Mouse (Mus musculus) embryonic facial prominence, embryonic 12.5 days (tissue): ENCODE results near the gene Smim4. TPM values are rescaled to one million over a fixed set of nuclear protein-coding genes. Genes with fewer than 3 reads are reported as not detected.

Experiments used
- ATAC-seq: fragments of 200-750 bp; cut with Nextera tagmentation; 2 replicates; pipeline ENCODE4 v1.8.0; 2017; ENCODE audit not compliant: insufficient number of reproducible peaks, insufficient read depth, low FRiP score, low TSS enrichment
- H3K27ac ChIP-seq: fragments of 300-500 bp; sonication (generic); 2 replicates; pipeline ENCODE4 v1.5.1; 2016; ENCODE audit warnings: mild to moderate bottlenecking
- H3K27me3 ChIP-seq: fragments of 300-500 bp; sonication (generic); 2 replicates; pipeline ENCODE4 v1.6.1; 2016; ENCODE audit warnings: mild to moderate bottlenecking, moderate library complexity
- H3K36me3 ChIP-seq: fragments of 300-500 bp; sonication (generic); 2 replicates; pipeline ENCODE4 v1.6.1; 2016; ENCODE audit warnings: mild to moderate bottlenecking
- H3K4me1 ChIP-seq: fragments of 300-500 bp; sonication (generic); 2 replicates; pipeline ENCODE4 v1.6.1; 2016
- H3K4me2 ChIP-seq: fragments of 300-500 bp; sonication (generic); replicated peaks from 2 replicates; pipeline ENCODE4 v1.6.1; 2016; ENCODE audit warnings: mild to moderate bottlenecking, moderate library complexity
- H3K4me3 ChIP-seq: fragments of 300-500 bp; sonication (generic); 2 replicates; pipeline ENCODE4 v1.5.1; 2016; ENCODE audit warnings: mild to moderate bottlenecking
- H3K9ac ChIP-seq: fragments of 300-500 bp; sonication (generic); 2 replicates; pipeline ENCODE4 v1.6.1; 2016; ENCODE audit warnings: mild to moderate bottlenecking, moderate library complexity
- H3K9me3 ChIP-seq: fragments of 300-500 bp; sonication (generic); 2 replicates; pipeline ENCODE4 v1.6.1; 2016; ENCODE audit warnings: mild to moderate bottlenecking, moderate library complexity
- WGBS: fragments of 180-500 bp; shearing (Covaris S2); methylation state at CpG from one replicate; pipeline ENCODE4 v1.1.7; 2016; 5-methylcytosine and 5-hydroxymethylcytosine counted together
- polyA plus RNA-seq: library from polyadenylated mRNA; unstranded; fragments of >200 nt; fragmentation: Nextera tagmentation; extraction: Ambion mirVana; gene quantifications from 2 replicates; pipeline ENCODE4 v1.2.1, GENCODE M21; 2016

Gene Smim4
- 59.1 and 64.8 TPM in 2 replicates for polyA plus RNA-seq

DNA sequence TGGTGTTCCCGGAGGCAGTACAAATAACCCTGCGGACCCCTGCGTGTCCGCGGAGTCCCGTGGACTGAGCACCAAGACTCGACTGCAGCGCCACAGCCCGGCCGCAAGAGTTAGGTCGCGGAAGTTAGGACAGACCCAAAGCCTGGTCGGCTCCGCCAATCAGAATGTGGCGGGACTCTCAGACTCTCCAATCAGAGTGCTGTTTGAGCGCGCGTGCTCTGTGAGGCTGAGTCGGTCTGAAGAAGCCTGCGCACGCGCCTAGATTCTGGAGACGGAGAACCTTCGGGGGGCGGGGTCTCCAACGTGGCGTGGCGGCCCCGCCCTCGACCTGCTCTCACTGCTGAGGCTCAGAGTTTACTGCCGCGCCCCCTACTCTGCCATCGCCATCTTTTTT, at the start of gene Smim4:
Gene Smim4 (minus strand): TSS at position 131 of the 394 bp plus-strand sequence.
- peaks cover 5% of the 10 kb centered on the region; the same call in 1 of the 2 replicates for H3K36me3 ChIP-seq
- under 1% methylated on average over 33 of the region's 33 CpGs for WGBS

DNA sequence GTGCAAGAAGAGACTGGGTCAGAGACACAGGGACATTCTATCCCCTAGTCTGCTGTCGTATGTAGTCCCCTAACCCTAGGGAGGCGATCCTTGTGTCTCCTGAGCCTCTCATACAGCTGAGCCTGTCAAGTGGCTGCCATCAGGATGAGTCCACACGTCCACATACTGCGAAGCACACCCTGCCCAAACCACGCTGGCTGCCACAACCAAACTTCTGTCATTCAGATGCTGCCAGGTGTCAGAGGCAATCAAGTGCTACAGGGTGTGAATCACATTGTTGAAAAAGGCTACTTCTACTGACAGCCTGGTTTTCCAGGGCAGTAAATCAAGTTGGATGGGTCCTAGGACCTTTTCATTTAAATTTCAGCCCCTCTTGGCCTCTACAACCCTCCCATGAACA, 49.0 kb upstream of the Smim4 start:
- peaks cover 98% of the 10 kb centered on the region for H3K36me3 ChIP-seq
- H3K27me3 ChIP-seq, result no peaks in the 10 kb centered on the region
- no peak for ATAC-seq
- no peak overlapping the region for H3K4me2 ChIP-seq
- no peak overlapping the region for H3K9ac ChIP-seq
- no peak overlapping the region for H3K4me3 ChIP-seq
- H3K4me1 ChIP-seq, result no peaks in the 10 kb centered on the region
- no peaks in the 10 kb centered on the region for H3K9me3 ChIP-seq
- WGBS, result 93% methylated on average over 5 of the region's 5 CpGs
- H3K27ac ChIP-seq, result no peak overlapping the region

More for the DNA sequence above, at the start of gene Smim4:
- Histone ChIP-seq H3K9me3 (no peaks in the 10 kb centered on the region), H3K27me3 (no peaks in the 10 kb centered on the region), H3K4me2 (peak within 1 kb of the TSS; percentile 91), H3K9ac (peak within 1 kb of the TSS; percentile 68), H3K27ac (peak within 1 kb of the TSS; percentile 84), H3K4me1 (peaks cover 57% of the 10 kb centered on the region), H3K4me3 (peak within 1 kb of the TSS; percentile 70)
- peak; percentile 93 for ATAC-seq

DNA sequence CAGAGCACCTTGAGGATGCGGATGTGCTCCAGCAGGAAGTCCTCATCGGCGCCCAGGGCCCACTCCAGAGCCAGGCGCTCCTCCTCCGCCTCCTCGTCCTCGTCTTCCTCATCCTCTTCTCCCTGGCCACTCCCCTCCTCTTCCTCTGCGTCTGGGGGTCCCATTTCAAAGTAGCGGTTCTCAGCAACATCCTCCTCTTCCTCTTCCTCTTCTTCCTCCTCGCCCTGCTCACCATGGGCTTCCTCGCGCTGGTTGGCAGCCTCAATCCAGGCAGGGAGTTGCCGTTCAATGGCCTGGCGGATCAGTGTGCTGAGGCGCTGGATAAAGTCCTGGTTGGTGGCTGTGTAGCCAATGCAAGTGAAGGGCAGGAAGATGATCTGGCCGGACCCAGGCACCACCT, 48.5 kb upstream of the Smim4 start:
- peaks cover 98% of the 10 kb centered on the region for H3K36me3 ChIP-seq
- no peak overlapping the region for H3K4me3 ChIP-seq
- 87% methylated on average over 16 of the region's 16 CpGs for WGBS
- no peak overlapping the region for H3K9ac ChIP-seq
- no peaks in the 10 kb centered on the region for H3K9me3 ChIP-seq
- no peaks in the 10 kb centered on the region for H3K4me1 ChIP-seq
- H3K4me2 ChIP-seq, result no peak overlapping the region
- no peak for ATAC-seq
- no peak overlapping the region for H3K27ac ChIP-seq
- no peaks in the 10 kb centered on the region for H3K27me3 ChIP-seq

DNA sequence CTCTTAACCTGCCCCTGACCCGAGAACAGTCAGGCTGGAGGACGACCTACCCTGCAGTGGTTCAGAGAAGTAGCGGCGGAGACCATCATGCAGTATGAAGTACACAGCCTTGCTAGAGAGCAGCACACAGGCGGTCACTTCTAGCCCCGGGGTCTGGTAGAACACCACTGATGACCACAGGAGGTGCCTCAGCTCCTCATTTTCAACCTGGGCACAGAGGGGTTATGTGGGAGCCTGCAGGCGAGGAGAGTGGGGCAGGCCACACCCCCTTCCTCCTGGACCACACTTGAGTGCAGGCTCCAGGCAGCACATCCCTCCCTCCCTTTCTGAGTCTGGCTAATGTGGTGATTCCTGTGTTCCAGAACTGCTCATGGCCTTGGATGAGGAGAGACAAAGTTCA, 44.8 kb upstream of the Smim4 start:
- Histone ChIP-seq H3K9ac (no peak overlapping the region), H3K4me2 (no peak overlapping the region), H3K9me3 (no peaks in the 10 kb centered on the region), H3K4me3 (no peak overlapping the region), H3K27ac (no peak overlapping the region), H3K4me1 (no peaks in the 10 kb centered on the region), H3K27me3 (no peaks in the 10 kb centered on the region), H3K36me3 (peaks cover 84% of the 10 kb centered on the region)
- 85% methylated on average over 7 of the region's 7 CpGs for WGBS
- no peak for ATAC-seq

DNA sequence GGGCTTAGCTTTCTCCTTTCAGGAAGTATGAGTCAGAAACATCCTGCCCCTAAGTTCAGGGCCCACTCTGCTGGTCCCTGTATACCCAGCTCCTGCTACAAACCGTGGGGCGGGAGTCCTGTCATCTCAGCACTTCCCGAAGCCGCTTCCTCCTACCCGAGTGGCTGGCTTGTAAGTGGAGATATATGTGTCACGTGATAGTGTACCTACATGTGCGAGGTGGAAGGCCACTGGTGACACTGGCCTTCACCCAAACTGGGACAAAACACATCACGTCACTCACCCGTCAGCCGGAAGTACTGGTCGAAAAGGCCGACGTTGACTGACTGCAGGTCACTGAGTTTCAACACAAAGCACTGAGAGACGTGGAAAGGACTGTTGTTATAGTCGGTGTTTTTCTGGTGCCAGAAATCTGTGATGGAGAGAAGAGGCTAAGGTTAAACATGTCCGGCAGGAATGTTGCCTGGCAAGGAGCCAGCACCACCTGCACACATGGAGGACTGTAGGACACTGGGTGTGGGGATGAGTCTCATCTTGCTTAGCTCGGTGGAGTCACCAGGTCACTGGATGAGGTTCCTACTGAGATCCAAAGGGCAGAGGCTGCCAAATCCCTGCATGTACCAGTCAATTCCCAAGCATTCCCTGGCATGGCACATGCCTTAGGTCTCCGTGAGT, 44.2 kb upstream of the Smim4 start:
- WGBS, result 86% methylated on average over 18 of the region's 18 CpGs
- no peak overlapping the region for H3K4me2 ChIP-seq
- no peak overlapping the region for H3K9ac ChIP-seq
- H3K9me3 ChIP-seq, result no peaks in the 10 kb centered on the region
- H3K4me3 ChIP-seq, result no peak overlapping the region
- H3K27ac ChIP-seq, result no peak overlapping the region
- peaks cover 80% of the 10 kb centered on the region for H3K36me3 ChIP-seq
- ATAC-seq, result no peak
- no peaks in the 10 kb centered on the region for H3K27me3 ChIP-seq
- no peaks in the 10 kb centered on the region for H3K4me1 ChIP-seq

DNA sequence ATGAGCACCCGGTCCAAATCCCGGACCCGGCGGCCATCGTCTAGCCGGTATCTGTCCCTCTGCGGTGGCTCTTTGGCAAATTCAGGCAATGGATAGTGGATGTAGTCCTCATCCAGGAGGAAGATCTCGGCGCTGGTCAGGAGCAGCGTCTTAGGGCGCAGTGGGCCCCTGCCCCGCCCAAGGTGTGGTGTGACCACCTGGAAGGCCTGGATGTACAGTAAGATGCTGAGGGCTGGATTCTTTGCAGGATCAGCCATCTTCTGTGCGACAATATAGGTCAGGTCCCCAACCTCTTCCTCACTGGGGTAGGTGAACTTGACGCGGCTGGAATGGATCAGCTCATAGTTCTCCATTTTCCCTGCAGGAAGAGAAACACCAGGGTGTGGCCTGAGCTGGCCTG, 43.1 kb upstream of the Smim4 start:
- no peak overlapping the region for H3K4me2 ChIP-seq
- H3K9me3 ChIP-seq, result no peaks in the 10 kb centered on the region
- 96% methylated on average over 15 of the region's 15 CpGs for WGBS
- H3K4me3 ChIP-seq, result no peak overlapping the region
- ATAC-seq, result no peak
- H3K36me3 ChIP-seq, result peaks cover 69% of the 10 kb centered on the region
- H3K27me3 ChIP-seq, result no peaks in the 10 kb centered on the region
- no peak overlapping the region for H3K27ac ChIP-seq
- H3K4me1 ChIP-seq, result peaks cover under 1% of the 10 kb centered on the region; the same call in 1 of the 2 replicates
- no peak overlapping the region for H3K9ac ChIP-seq

DNA sequence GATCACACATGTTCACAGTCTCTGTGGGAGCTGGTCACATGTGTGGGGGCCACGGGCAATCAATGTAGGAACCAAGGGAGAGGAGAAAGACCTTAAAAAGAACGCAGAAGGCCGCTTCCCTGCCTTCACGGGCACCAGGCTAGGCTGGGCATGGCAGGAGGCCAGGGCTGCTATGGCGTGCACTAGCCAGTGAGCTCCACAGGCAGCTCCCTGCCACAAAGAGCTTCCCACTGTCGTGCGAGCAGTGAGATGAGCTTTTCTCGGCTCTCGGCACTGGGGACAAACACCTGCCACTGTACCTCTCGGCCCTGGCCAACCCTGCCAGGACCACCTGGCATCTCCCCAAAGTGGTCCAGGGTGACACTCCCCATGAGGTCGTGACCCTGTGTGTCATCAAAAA, 42.6 kb upstream of the Smim4 start:
- Histone ChIP-seq H3K36me3 (peaks cover 65% of the 10 kb centered on the region), H3K4me2 (no peak overlapping the region), H3K27ac (no peak overlapping the region), H3K9ac (no peak overlapping the region), H3K4me3 (no peak overlapping the region), H3K9me3 (no peaks in the 10 kb centered on the region), H3K27me3 (no peaks in the 10 kb centered on the region), H3K4me1 (peaks cover 5% of the 10 kb centered on the region)
- ATAC-seq, result no peak
- 84% methylated on average over 11 of the region's 11 CpGs for WGBS

DNA sequence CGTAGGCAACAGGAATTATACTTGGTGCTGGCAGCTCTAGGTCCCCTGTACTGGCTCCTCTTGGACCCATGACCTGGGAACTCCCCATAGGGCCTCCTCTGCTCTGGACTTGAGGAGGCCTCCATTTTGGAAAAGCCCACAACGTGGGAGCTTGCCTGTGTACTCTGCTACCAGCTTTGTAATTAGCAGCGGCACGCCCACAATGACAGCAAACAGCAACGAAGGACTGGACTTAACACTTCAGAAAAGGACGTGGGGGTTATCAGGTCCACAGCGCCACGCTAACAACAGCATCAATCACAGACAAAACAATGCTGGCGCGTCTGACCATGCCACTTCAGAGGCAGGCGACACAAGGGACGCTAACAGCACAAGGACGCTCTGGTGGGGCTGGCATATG, 42.2 kb upstream of the Smim4 start:
- no peaks in the 10 kb centered on the region for H3K9me3 ChIP-seq
- no peak overlapping the region for H3K4me2 ChIP-seq
- no peak overlapping the region for H3K4me3 ChIP-seq
- no peak for ATAC-seq
- no peaks in the 10 kb centered on the region for H3K27me3 ChIP-seq
- no peak overlapping the region for H3K9ac ChIP-seq
- H3K4me1 ChIP-seq, result peaks cover 9% of the 10 kb centered on the region
- 89% methylated on average over 13 of the region's 13 CpGs for WGBS
- H3K27ac ChIP-seq, result peak overlapping the region; percentile 20; the same call in 1 of the 2 replicates
- peaks cover 61% of the 10 kb centered on the region for H3K36me3 ChIP-seq

DNA sequence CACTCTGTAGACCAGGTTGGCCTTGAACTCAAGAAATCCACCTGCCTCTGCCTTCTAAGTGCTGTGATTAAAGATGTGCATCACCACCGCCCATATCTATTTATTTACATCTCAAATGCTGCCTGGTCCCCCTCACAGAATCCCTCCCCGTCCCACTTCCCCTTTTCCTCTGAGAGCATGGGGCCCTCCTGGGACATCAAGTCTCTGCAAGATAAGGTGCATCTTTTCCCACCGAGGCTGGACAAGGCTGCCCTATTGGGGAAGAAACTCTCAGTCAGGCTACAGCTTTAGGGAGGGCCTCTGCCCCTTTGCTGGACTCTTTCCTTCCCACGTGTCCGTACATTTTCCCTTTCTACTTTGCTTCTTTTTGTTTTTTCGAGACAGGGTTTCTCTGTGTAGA, 40.8 kb upstream of the Smim4 start:
- H3K4me1 ChIP-seq, result peaks cover 9% of the 10 kb centered on the region
- no peak overlapping the region for H3K9ac ChIP-seq
- H3K4me3 ChIP-seq, result no peak overlapping the region
- no peak overlapping the region for H3K27ac ChIP-seq
- no peak overlapping the region for H3K4me2 ChIP-seq
- no peaks in the 10 kb centered on the region for H3K9me3 ChIP-seq
- ATAC-seq, result no peak
- no peaks in the 10 kb centered on the region for H3K27me3 ChIP-seq
- H3K36me3 ChIP-seq, result peaks cover 46% of the 10 kb centered on the region
- WGBS, result 83% methylated on average over 6 of the region's 6 CpGs

DNA sequence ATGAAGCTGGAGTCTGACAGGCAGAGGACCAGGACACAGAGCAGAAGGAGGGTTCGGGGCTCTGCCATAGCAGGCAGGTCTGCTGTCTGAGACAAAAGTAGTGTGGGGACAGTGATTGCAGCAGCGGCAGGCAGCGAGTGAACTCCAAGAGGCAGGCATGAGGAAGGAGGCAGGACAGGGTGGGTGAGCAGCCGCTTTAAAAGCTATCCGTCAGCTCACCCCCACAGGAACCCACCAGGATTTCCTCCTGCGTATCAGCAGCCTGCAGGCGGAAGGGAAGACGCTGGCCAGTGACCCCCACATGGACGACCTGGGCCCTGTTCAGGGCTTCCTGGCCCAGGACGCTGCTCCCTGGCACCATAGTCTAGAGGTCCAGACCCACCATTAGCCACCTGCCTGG, 39.7 kb upstream of the Smim4 start, which contains the start of gene Stab1:
Gene Stab1 (minus strand): TSS at position 217 of the 400 bp plus-strand sequence.
- peaks cover 9% of the 10 kb centered on the region for H3K4me1 ChIP-seq
- H3K27ac ChIP-seq, result peak within 1 kb of the TSS; percentile 36; the same call in 1 of the 2 replicates
- peaks cover 35% of the 10 kb centered on the region for H3K36me3 ChIP-seq
- H3K4me3 ChIP-seq, result peak within 1 kb of the TSS; percentile 13; the same call in 1 of the 2 replicates
- no peak for ATAC-seq
- H3K27me3 ChIP-seq, result no peaks in the 10 kb centered on the region
- no peaks in the 10 kb centered on the region for H3K9me3 ChIP-seq
- WGBS, result 38% methylated on average over 10 of the region's 10 CpGs
- no peak within 1 kb of the TSS; the same call in 1 of the 2 replicates for H3K9ac ChIP-seq
- no peak within 1 kb of the TSS for H3K4me2 ChIP-seq

DNA sequence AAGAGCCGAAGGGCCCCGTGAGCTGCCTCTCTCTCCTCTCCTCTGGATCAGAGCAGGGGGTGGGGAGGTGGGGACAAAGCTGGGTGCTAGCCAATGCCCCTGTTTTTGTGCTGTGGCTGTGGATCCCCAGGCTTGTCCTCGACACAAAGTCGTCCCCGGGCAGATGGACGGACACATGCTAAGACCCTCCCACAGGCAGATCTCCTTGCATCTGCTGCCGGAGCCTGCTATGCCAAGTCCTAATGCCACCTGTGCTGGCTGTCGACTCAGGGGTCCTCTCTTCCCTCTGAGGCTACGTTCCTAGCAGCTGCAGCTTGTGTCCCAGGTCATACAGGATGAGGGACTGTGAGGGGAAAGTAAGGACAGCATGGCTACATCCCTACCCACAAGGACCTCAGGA, 38.1 kb upstream of the Smim4 start:
- Histone ChIP-seq H3K9ac (no peak overlapping the region), H3K27me3 (no peaks in the 10 kb centered on the region), H3K27ac (no peak overlapping the region), H3K4me2 (no peak overlapping the region), H3K36me3 (peaks cover 19% of the 10 kb centered on the region), H3K4me3 (0 out of 2 replicates have a peak overlapping the region, but pooled peaks have one; percentile 13), H3K9me3 (no peaks in the 10 kb centered on the region), H3K4me1 (peaks cover 9% of the 10 kb centered on the region)
- ATAC-seq, result no peak
- WGBS, result 65% methylated on average over 9 of the region's 9 CpGs

DNA sequence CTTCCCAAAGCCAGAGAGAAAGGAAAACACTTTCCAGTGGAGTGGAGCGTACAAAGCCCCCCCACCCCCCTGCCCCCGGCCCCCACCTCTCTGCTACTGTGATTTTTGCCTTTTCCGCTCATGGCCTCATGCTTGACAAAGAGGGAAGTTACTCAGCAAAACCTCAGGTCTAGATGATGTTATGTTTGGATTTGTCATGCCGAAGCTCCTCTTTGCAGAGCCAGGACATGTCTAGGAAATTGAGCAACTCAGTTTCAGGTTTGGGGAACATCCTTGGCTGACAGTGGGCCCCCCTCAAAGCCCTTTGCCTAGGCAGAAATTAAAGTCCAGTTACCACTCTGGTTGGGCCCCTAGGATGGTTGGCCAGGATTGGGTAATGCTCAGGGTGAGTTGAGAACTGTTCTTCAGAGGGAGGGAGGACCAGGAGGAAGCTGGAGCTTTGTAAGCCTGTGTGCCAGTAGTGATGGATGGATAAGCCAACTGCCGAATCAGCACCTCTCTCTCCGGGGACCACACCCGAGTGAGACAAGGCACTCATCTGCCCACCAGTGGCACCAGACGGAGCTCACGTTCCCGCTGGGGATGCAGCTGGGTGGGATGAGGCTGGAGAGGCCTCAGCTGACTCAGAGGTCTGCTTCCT, 37.4 kb upstream of the Smim4 start:
- Histone ChIP-seq H3K27me3 (no peaks in the 10 kb centered on the region), H3K4me2 (no peak overlapping the region), H3K9me3 (no peaks in the 10 kb centered on the region), H3K27ac (no peak overlapping the region), H3K4me3 (no peak overlapping the region), H3K4me1 (peaks cover 9% of the 10 kb centered on the region), H3K36me3 (peaks cover 12% of the 10 kb centered on the region), H3K9ac (no peak overlapping the region)
- 57% methylated on average over 10 of the region's 10 CpGs for WGBS
- ATAC-seq, result no peak
